Mouse (Mus musculus) erythroid progenitor cell, adult 5-6 weeks (primary cell): Measurements from ENCODE around the gene Ipcef1. TPM values are rescaled to one million over a fixed set of nuclear protein-coding genes. Genes with fewer than 3 reads are reported as not detected.

Experiments
- ATAC-seq: replicated peaks from 2 replicates; pipeline ENCODE4 v1.8.0; 2016; ENCODE audit warnings: moderate number of reproducible peaks, mild to moderate bottlenecking, moderate TSS enrichment, inconsistent platforms; ENCODE audit not compliant: poor library complexity, low FRiP score, severe bottlenecking
- total RNA-seq, 2 experiments: library from RNA; stranded (forward) in 1 of 2; stranded (reverse) in 1 of 2; fragments of 150-400 nt in 1 of 2; fragments of 186-747, 209-891 nt in 1 of 2; gene quantifications; 2 replicates each; pipeline versions ENCODE4 v1.2.3 to v1.2.4; 2015 to 2017; ENCODE audit warnings: low replicate concordance in 2 of 2

The Ipcef1 gene
- total RNA-seq, 2 experiments from 2014 or later = 8.5 to 10.9 TPM

- no peak for ATAC-seq
Measured at GRCm38 (mm10) chr10:6979216-6979615, 73.1 kb downstream of the Ipcef1 start.

GRCm38 (mm10) chr10:6978733-6979132 is 73.5 kb downstream of the Ipcef1 start:
- ATAC-seq = no peak

GRCm38 (mm10) chr10:6977843-6978242 is 74.4 kb downstream of the Ipcef1 start:
- ATAC-seq = no peak

- ATAC-seq = no peak
Measured at GRCm38 (mm10) chr10:6968334-6968733, 83.9 kb downstream of the Ipcef1 start.

GRCm38 (mm10) chr10:6967588-6968242 is 84.6 kb downstream of the Ipcef1 start:
- ATAC-seq = no peak

- no peak for ATAC-seq
Measured at GRCm38 (mm10) chr10:6958791-6959190, 93.5 kb downstream of the Ipcef1 start.

- ATAC-seq = no peak
Measured at GRCm38 (mm10) chr10:6956357-6956756, 95.9 kb downstream of the Ipcef1 start.

GRCm38 (mm10) chr10:6954533-6954932 is 97.7 kb downstream of the Ipcef1 start:
- no peak for ATAC-seq

GRCm38 (mm10) chr10:6953115-6953514 is 99.2 kb downstream of the Ipcef1 start:
- no peak for ATAC-seq

- no peak for ATAC-seq
Measured at GRCm38 (mm10) chr10:6936671-6937425, 115.4 kb downstream of the Ipcef1 start.

- no peak for ATAC-seq
Measured at GRCm38 (mm10) chr10:6934776-6935175, 117.5 kb downstream of the Ipcef1 start.

- ATAC-seq = no peak
Measured at GRCm38 (mm10) chr10:6930889-6931288, 121.4 kb downstream of the Ipcef1 start.

- no peak for ATAC-seq
Measured at GRCm38 (mm10) chr10:6930398-6930797, 121.9 kb downstream of the Ipcef1 start.

GRCm38 (mm10) chr10:6928905-6929304 is 123.4 kb downstream of the Ipcef1 start:
- ATAC-seq = no peak

GRCm38 (mm10) chr10:6927600-6928223 is 124.6 kb downstream of the Ipcef1 start:
- ATAC-seq = no peak

GRCm38 (mm10) chr10:6926724-6927123 is 125.6 kb downstream of the Ipcef1 start:
- no peak for ATAC-seq

- ATAC-seq = no peak
Measured at GRCm38 (mm10) chr10:6916545-6917257, 135.6 kb downstream of the Ipcef1 start.

- no peak for ATAC-seq
Measured at GRCm38 (mm10) chr10:6915991-6916390, 136.3 kb downstream of the Ipcef1 start.

- ATAC-seq = no peak
Measured at GRCm38 (mm10) chr10:6909763-6910162, 142.5 kb downstream of the Ipcef1 start.

- no peak for ATAC-seq
Measured at GRCm38 (mm10) chr10:6901819-6902393, 150.4 kb downstream of the Ipcef1 start.
